Mouse (Mus musculus): ENCODE data around the gene Alb.

GRCm38 (mm10) chr5:90478886-90479285 is 18.2 kb downstream of the Alb start:
- no peak for TF ChIP-seq CTCF (IDR thresholded peaks at IDR 0.05; ENCODE audit: control insufficient read depth, insufficient read depth, insufficient replicate concordance, low read depth, low read length)
- TF ChIP-seq POLR2A (IDR thresholded peaks at IDR 0.05; ENCODE audit: control insufficient read depth, low read depth, low read length): no peak

Measured in testis, adult 2 months (tissue).